Mouse (Mus musculus) midbrain, embryonic 13.5 days (tissue): ENCODE measurements at regions not wholly inside any gene's neighbourhood (a gene's known extent, or its start where the extent isn't known, plus 50 kb on each side); places are given as distances from the start of the nearest gene placed in this dataset.
A peak's percentile ranks its signal among the peaks of the same experiment; 100 is the strongest.

Experiments used
- ATAC-seq: fragments of 200-750 bp; cut with Nextera tagmentation; 2 replicates; pipeline ENCODE4 v1.8.0; 2017; ENCODE audit warnings: mild to moderate bottlenecking, moderate TSS enrichment, moderate library complexity
- H3K27ac ChIP-seq: fragments of 300-500 bp; sonication (generic); 2 replicates; pipeline ENCODE4 v1.5.1; 2015; ENCODE audit warnings: inconsistent platforms, mild to moderate bottlenecking, moderate library complexity
- H3K27me3 ChIP-seq: fragments of 300-500 bp; sonication (generic); 2 replicates; pipeline ENCODE4 v1.6.1; 2015; ENCODE audit warnings: mild to moderate bottlenecking, inconsistent platforms
- H3K36me3 ChIP-seq: fragments of 300-500 bp; sonication (generic); 2 replicates; pipeline ENCODE4 v1.6.1; 2015; ENCODE audit warnings: mild to moderate bottlenecking, inconsistent platforms
- H3K4me1 ChIP-seq: fragments of 300-500 bp; sonication (generic); replicated peaks from 2 replicates; pipeline ENCODE4 v1.6.1; 2015; ENCODE audit warnings: inconsistent platforms
- H3K4me2 ChIP-seq: fragments of 300-500 bp; sonication (generic); replicated peaks from 2 replicates; pipeline ENCODE4 v1.6.1; 2015; ENCODE audit warnings: moderate library complexity, mild to moderate bottlenecking, inconsistent platforms
- H3K4me3 ChIP-seq: fragments of 300-500 bp; sonication (generic); replicated peaks from 2 replicates; pipeline ENCODE4 v1.5.1; 2015; ENCODE audit warnings: mild to moderate bottlenecking, inconsistent platforms
- H3K9ac ChIP-seq: fragments of 300-500 bp; sonication (generic); replicated peaks from 2 replicates; pipeline ENCODE4 v1.6.1; 2015; ENCODE audit warnings: mild to moderate bottlenecking, inconsistent platforms
- H3K9me3 ChIP-seq: fragments of 300-500 bp; sonication (generic); 2 replicates; pipeline ENCODE4 v1.6.1; 2016; ENCODE audit warnings: mild to moderate bottlenecking, inconsistent platforms
- WGBS: fragments of 180-500 bp; shearing (Covaris S2); methylation state at CpG from one replicate; pipeline ENCODE4 v1.1.7; 2015; 5-methylcytosine and 5-hydroxymethylcytosine counted together

DNA sequence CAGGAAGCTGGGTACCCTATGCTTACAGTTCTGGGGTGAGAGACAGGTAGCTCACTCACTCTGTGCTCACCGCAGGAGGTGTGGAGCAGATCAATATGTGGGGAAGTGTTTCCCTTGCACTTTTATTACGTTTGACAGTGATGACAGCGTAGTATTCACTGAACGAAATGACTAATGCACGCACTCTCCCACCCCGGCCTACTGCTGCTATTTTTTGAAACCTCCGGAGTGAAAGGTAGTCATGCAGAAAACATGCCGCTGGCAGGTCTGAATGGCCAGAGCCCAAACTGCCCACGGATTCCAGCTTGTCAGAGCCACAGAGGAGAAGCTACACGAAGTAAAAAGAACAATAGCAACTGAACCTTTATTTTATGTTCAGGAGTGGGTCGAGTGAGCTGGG lies 267.0 kb upstream of the Nr2f2 start:
- Histone ChIP-seq H3K4me1 (no peaks in the 10 kb centered on the region), H3K9ac (no peak overlapping the region), H3K4me2 (no peak overlapping the region), H3K4me3 (no peak overlapping the region), H3K27me3 (0 out of 2 replicates have a peak, but pooled peaks cover 3% of the 10 kb centered on the region), H3K9me3 (no peaks in the 10 kb centered on the region), H3K27ac (no peak overlapping the region), H3K36me3 (no peaks in the 10 kb centered on the region)
- 31% methylated on average over 11 of the region's 11 CpGs for WGBS
- ATAC-seq = no peak

DNA sequence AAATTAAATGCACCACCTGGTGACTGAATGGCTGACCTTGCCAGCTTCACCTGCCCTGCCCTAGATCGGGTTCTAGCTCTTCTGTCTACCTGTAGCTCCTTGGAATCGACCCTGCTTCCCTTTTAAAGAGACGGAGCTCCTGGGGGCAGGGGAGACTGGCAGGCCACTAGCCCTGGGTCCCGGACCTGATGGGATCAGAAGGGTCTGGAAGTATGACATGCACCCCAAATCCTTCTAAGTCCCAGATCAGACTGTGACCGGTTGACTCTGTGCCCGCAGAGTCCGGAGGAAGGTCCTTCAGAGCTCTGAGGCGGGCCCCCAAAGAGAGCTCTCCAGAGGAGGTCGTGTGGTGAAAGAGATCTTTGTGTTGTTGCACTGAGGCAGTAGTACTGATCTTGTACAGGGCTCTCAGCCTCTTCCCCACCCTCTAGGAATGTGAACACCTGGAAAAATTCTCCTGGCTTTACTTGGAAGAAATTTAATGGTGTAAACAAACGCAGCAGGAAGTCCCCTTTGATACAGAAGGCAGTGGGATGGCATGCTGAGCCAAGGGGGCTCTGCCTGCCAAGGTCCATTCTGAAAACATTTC lies 259.2 kb upstream of the Nr2f2 start:
- Histone ChIP-seq H3K27me3 (peaks cover 26% of the 10 kb centered on the region; the same call in 1 of the 2 replicates), H3K9me3 (no peaks in the 10 kb centered on the region), H3K27ac (no peak overlapping the region), H3K36me3 (no peaks in the 10 kb centered on the region), H3K4me3 (peak overlapping the region; percentile 30), H3K9ac (0 out of 2 replicates have a peak overlapping the region, but pooled peaks have one; percentile 48), H3K4me1 (peaks cover 22% of the 10 kb centered on the region), H3K4me2 (peak overlapping the region; percentile 62)
- 5% methylated on average over 10 of the region's 10 CpGs for WGBS
- ATAC-seq = peak; percentile 58

DNA sequence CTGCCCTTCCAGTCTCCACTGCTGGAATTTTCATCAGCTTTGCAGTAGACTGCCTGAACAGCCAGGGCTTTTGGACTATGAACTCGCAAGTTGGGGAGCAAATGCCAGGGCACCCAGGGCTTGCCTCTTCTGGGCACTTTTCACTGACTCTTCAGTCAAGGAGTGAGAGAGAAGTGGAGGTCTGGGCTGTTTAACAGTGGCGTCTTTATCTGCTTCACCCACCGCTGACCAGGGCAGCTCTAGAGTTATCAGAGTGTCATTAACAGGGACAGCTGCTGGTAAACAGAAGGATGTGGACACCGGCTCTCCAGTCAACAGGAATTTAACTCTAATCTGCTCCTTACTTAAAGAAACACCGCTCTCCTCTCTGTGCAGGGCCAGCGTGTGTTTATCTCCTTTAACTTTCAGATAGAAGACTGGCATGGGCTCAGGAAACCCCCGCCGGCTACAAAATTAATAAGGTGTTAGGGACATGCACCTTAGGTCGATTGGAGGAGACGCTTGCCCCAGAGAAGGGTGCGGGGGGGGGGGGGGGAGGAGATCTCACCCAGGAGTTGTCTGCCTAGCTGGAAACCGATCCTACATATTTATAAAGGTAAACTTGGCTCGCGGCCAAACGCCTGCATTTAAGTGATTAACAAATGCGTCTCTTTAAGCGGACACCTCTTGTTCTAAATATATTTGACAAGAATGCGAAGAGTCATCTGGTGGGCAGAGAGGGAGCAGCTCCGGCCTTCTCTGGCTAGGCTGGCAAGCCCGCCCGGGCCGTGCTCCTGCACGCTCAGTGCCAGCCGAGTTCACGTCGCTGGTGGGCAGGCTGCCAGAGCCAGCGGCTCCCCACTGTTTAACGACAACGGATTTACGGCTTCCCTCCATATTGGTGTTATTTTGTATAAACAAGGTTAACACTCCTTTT lies 258.4 kb upstream of the Nr2f2 start:
- 2% methylated on average over 30 of the region's 30 CpGs for WGBS
- peaks cover 27% of the 10 kb centered on the region; the same call in 1 of the 2 replicates for H3K27me3 ChIP-seq
- no peaks in the 10 kb centered on the region for H3K9me3 ChIP-seq
- no peaks in the 10 kb centered on the region for H3K36me3 ChIP-seq
- H3K4me2 ChIP-seq = peak overlapping the region; percentile 62
- peak overlapping the region; percentile 30 for H3K4me3 ChIP-seq
- peak overlapping the region; percentile 48; the same call in 1 of the 2 replicates for H3K9ac ChIP-seq
- H3K27ac ChIP-seq = no peak overlapping the region
- peak; percentile 91 for ATAC-seq
- H3K4me1 ChIP-seq = peaks cover 22% of the 10 kb centered on the region

GRCm38 (mm10) chr7:70624031-70624726 lies 257.6 kb upstream of the Nr2f2 start:
- 5% methylated on average over 16 of the region's 16 CpGs for WGBS
- peak overlapping the region; percentile 62 for H3K4me2 ChIP-seq
- no peak overlapping the region for H3K27ac ChIP-seq
- no peak overlapping the region for H3K4me3 ChIP-seq
- ATAC-seq = no peak
- H3K9ac ChIP-seq = no peak overlapping the region
- H3K27me3 ChIP-seq = peaks cover 28% of the 10 kb centered on the region; the same call in 1 of the 2 replicates
- H3K36me3 ChIP-seq = no peaks in the 10 kb centered on the region
- no peaks in the 10 kb centered on the region for H3K9me3 ChIP-seq
- H3K4me1 ChIP-seq = peaks cover 22% of the 10 kb centered on the region

DNA sequence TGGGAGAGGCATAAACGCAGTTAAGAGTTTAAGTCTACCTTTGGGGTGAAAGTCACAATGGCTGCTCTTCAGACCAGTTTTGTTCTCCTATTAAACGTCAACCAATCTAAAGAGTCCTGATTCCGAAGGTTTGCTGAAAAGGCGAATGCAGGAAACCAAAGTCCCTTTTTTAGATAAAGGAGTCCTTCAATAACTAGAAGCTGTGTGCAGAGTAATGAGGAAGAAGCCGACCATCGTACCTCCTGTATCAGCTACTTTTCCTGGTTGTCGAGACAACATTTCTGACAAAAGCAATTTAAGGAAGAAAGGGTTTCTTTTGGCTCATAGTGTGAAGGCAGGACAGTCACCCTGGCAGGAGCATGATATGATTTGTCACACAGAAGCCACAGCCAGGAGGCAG lies 252.9 kb upstream of the Nr2f2 start:
- Histone ChIP-seq H3K9me3 (no peaks in the 10 kb centered on the region), H3K4me3 (no peak overlapping the region), H3K27ac (no peak overlapping the region), H3K9ac (no peak overlapping the region), H3K4me1 (peaks cover 5% of the 10 kb centered on the region), H3K4me2 (no peak overlapping the region), H3K36me3 (no peaks in the 10 kb centered on the region), H3K27me3 (peaks cover 9% of the 10 kb centered on the region; the same call in 1 of the 2 replicates)
- ATAC-seq = no peak
- WGBS = 85% methylated on average over 7 of the region's 7 CpGs

- Histone ChIP-seq H3K9ac (no peak overlapping the region), H3K4me2 (no peak overlapping the region), H3K27ac (no peak overlapping the region), H3K27me3 (0 out of 2 replicates have a peak, but pooled peaks cover 5% of the 10 kb centered on the region), H3K36me3 (no peaks in the 10 kb centered on the region), H3K9me3 (no peaks in the 10 kb centered on the region), H3K4me1 (no peaks in the 10 kb centered on the region), H3K4me3 (no peak overlapping the region)
- WGBS = 47% methylated on average over 5 of the region's 5 CpGs
- no peak for ATAC-seq
Observed at GRCm38 (mm10) chr7:70618270-70618669, 251.7 kb upstream of the Nr2f2 start.

DNA sequence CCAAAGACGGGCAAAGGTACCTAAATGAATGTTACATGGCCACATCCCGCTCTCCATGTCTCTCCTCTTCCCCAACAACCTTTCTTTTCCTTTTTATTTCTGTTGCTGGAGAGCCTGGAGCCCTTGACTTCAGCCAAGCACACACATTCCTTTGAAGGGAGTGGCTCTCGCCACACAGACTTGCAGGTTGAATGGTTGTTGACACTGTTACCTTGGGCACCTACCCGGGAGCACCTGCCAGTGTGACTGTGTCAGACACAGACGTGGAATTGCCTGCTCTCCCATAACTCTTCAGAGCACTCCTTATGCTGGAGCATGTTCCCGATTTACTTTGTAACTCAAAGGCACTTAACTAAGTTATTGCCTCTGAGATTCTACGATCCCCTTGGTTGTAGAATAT lies 240.0 kb upstream of the Nr2f2 start:
- 94% methylated on average over 7 of the region's 7 CpGs for WGBS
- Histone ChIP-seq H3K4me1 (no peaks in the 10 kb centered on the region), H3K9me3 (no peaks in the 10 kb centered on the region), H3K4me2 (no peak overlapping the region), H3K27ac (no peak overlapping the region), H3K27me3 (no peaks in the 10 kb centered on the region), H3K9ac (no peak overlapping the region), H3K4me3 (no peak overlapping the region), H3K36me3 (no peaks in the 10 kb centered on the region)
- ATAC-seq = no peak

- Histone ChIP-seq H3K27ac (no peak overlapping the region), H3K9ac (no peak overlapping the region), H3K4me3 (no peak overlapping the region), H3K4me2 (no peak overlapping the region), H3K9me3 (no peaks in the 10 kb centered on the region), H3K27me3 (no peaks in the 10 kb centered on the region), H3K36me3 (no peaks in the 10 kb centered on the region), H3K4me1 (no peaks in the 10 kb centered on the region)
- ATAC-seq = no peak
- WGBS = 90% methylated on average over 5 of the region's 5 CpGs
Observed at GRCm38 (mm10) chr7:70604471-70605174, 238.1 kb upstream of the Nr2f2 start.

DNA sequence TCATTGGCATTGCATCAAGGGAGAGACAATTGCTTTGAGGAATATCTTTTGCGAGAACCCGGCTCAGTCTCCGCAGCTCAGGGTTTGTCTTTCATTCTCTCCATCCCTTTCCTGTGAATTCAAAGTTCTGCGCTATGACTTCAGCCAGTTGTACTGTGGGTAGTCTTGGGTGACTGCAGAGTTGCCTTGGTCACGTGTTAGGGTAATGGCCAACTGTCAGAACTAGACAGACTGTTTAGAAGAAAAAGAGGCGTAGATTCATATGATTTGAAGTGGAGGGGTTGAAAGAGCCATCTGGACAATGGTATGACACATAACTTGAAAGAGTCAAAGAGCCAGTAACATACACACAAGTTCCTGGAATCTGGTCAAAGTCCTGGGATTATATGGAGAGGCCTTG lies 226.5 kb upstream of the Nr2f2 start:
- H3K4me3 ChIP-seq = no peak overlapping the region
- H3K4me2 ChIP-seq = no peak overlapping the region
- peaks cover 61% of the 10 kb centered on the region for H3K27me3 ChIP-seq
- 82% methylated on average over 6 of the region's 6 CpGs for WGBS
- peaks cover 17% of the 10 kb centered on the region for H3K4me1 ChIP-seq
- ATAC-seq = no peak
- no peaks in the 10 kb centered on the region for H3K9me3 ChIP-seq
- H3K36me3 ChIP-seq = no peaks in the 10 kb centered on the region
- no peak overlapping the region for H3K27ac ChIP-seq
- no peak overlapping the region for H3K9ac ChIP-seq

- no peak; the same call in 1 of the 2 replicates for ATAC-seq
- no peaks in the 10 kb centered on the region for H3K9me3 ChIP-seq
- peaks cover 57% of the 10 kb centered on the region for H3K27me3 ChIP-seq
- H3K9ac ChIP-seq = no peak overlapping the region
- 7% methylated on average over 13 of the region's 13 CpGs for WGBS
- no peaks in the 10 kb centered on the region for H3K36me3 ChIP-seq
- H3K27ac ChIP-seq = no peak overlapping the region
- no peak overlapping the region; the same call in 1 of the 2 replicates for H3K4me2 ChIP-seq
- H3K4me1 ChIP-seq = peaks cover 24% of the 10 kb centered on the region
- no peak overlapping the region for H3K4me3 ChIP-seq
Observed at GRCm38 (mm10) chr7:70591361-70592256, 225.1 kb upstream of the Nr2f2 start.

DNA sequence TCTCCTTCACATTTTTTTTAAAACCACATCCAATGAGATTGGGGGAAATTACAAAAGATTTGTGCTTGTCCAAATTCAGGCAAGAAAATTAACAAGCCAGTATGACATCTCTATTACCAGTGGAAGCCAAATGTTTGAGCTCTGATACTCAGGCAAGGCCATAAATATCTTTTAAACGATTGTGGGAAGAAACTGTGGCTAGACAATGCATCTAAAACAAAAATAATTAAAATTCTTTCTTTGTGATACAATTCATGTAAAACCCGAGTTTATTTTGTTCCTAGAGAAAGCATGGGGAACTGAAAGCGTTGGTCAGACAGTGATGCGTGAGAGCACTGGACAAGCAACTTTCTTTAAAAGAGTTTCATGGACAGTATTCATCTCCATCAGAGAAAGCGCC lies 223.2 kb upstream of the Nr2f2 start:
- no peak overlapping the region for H3K4me3 ChIP-seq
- no peaks in the 10 kb centered on the region for H3K36me3 ChIP-seq
- H3K9me3 ChIP-seq = no peaks in the 10 kb centered on the region
- no peak overlapping the region for H3K9ac ChIP-seq
- peaks cover 61% of the 10 kb centered on the region for H3K27me3 ChIP-seq
- no peak overlapping the region for H3K27ac ChIP-seq
- ATAC-seq = no peak
- 22% methylated on average over 5 of the region's 5 CpGs for WGBS
- H3K4me2 ChIP-seq = no peak overlapping the region
- H3K4me1 ChIP-seq = peaks cover 27% of the 10 kb centered on the region
